Mouse (Mus musculus) embryonic facial prominence, embryonic 10.5 days (tissue): ENCODE results near the gene Lmnb2. TPM values are rescaled to one million over a fixed set of nuclear protein-coding genes. Genes with fewer than 3 reads are reported as not detected.

ENCODE experiments used
- DNase-seq: peaks from one replicate; pipeline ENCODE4 v3.0.0-alpha.2; 2017; ENCODE audit warnings: low spot score
- H3K27ac ChIP-seq: fragments of 300-500 bp; sonication (generic); replicated peaks from 2 replicates; pipeline ENCODE4 v1.5.1; 2016; ENCODE audit warnings: mild to moderate bottlenecking
- H3K27me3 ChIP-seq: fragments of 300-500 bp; sonication (generic); replicated peaks from 2 replicates; pipeline ENCODE4 v1.6.1; 2016; ENCODE audit warnings: low read depth, mild to moderate bottlenecking; ENCODE audit not compliant: poor library complexity, severe bottlenecking
- H3K36me3 ChIP-seq: fragments of 300-500 bp; sonication (generic); replicated peaks from 2 replicates; pipeline ENCODE4 v1.6.1; 2016; ENCODE audit warnings: mild to moderate bottlenecking, moderate library complexity
- H3K4me1 ChIP-seq: fragments of 300-500 bp; sonication (generic); 2 replicates; pipeline ENCODE4 v1.6.1; 2016
- H3K4me3 ChIP-seq: fragments of 300-500 bp; sonication (generic); 2 replicates; pipeline ENCODE4 v1.5.1; 2016; ENCODE audit warnings: mild to moderate bottlenecking, moderate library complexity
- H3K9me3 ChIP-seq: fragments of 300-500 bp; sonication (generic); 2 replicates; pipeline ENCODE4 v1.6.1; 2016; ENCODE audit warnings: mild to moderate bottlenecking
- WGBS: fragments of 180-500 bp; shearing (Covaris S2); methylation state at CpG from one replicate; pipeline ENCODE4 v1.1.7; 2016; 5-methylcytosine and 5-hydroxymethylcytosine counted together
- polyA plus RNA-seq: library from polyadenylated mRNA; unstranded; fragments of >200 nt; fragmentation: Nextera tagmentation; extraction: Ambion mirVana; gene quantifications from 2 replicates; pipeline ENCODE4 v1.2.1, GENCODE M21; 2016

The Lmnb2 gene
- polyA plus RNA-seq, 1 experiment from 2014 or later = 83.1 TPM

- DNase-seq = peak; percentile 98
- Histone ChIP-seq H3K27me3 (no peaks in the 10 kb centered on the region), H3K4me1 (peaks cover 55% of the 10 kb centered on the region), H3K36me3 (peaks cover 34% of the 10 kb centered on the region), H3K9me3 (no peaks in the 10 kb centered on the region), H3K27ac (peak within 1 kb of the TSS; percentile 91), H3K4me3 (peak within 1 kb of the TSS; percentile 100)
- under 1% methylated on average over 81 of the region's 81 CpGs for WGBS
These were observed 62.9 kb downstream of the Lmnb2 start, which contains the start of the genes Lsm7 and Sppl2b for GRCm38 (mm10) chr10:80854913-80855748. Lsm7 (minus strand) TSS chr10:80855209. Sppl2b (plus strand) TSS chr10:80855275.

Other genes with a start within 250 kb of the Lmnb2 start
- gene Mknk2, start 240.1 kb downstream of the Lmnb2 start, polyA plus RNA-seq = 118 and 119 TPM in 2 replicates
- gene Mob3a, start 216.3 kb downstream of the Lmnb2 start, polyA plus RNA-seq = 54.4 and 54.7 TPM in 2 replicates
- gene Izumo4, start 216.1 kb downstream of the Lmnb2 start, polyA plus RNA-seq = 10.5 and 10.8 TPM in 2 replicates
- gene Ap3d1, start 176.0 kb downstream of the Lmnb2 start, polyA plus RNA-seq = 60.5 and 61.5 TPM in 2 replicates
- 23.5 and 25.0 TPM in 2 replicates for gene Dot1l, start 163.0 kb downstream of the Lmnb2 start, polyA plus RNA-seq
- 114 and 127 TPM in 2 replicates for gene Sf3a2, start 120.0 kb downstream of the Lmnb2 start, polyA plus RNA-seq
- gene Plekhj1, start 119.6 kb downstream of the Lmnb2 start, polyA plus RNA-seq = 181 and 184 TPM in 2 replicates
- 0.11 and 0.17 TPM in 2 replicates for gene Amh, start 113.0 kb downstream of the Lmnb2 start, polyA plus RNA-seq
- gene Jsrp1, start 104.7 kb downstream of the Lmnb2 start, polyA plus RNA-seq = 0.26 and 0.52 TPM in 2 replicates
- gene Oaz1, start 91.6 kb downstream of the Lmnb2 start, polyA plus RNA-seq = 2,205 and 2,316 TPM in 2 replicates
- 1.3 and 1.6 TPM in 2 replicates for gene Lingo3, start 74.2 kb downstream of the Lmnb2 start, polyA plus RNA-seq
- 364 TPM in 2 replicates for gene Lsm7, start 63.0 kb downstream of the Lmnb2 start, polyA plus RNA-seq
- gene Sppl2b, start 63.0 kb downstream of the Lmnb2 start, polyA plus RNA-seq = 45.2 and 45.3 TPM in 2 replicates
- 0.06 and 0.10 TPM in 2 replicates for gene Tmprss9, start 46.4 kb downstream of the Lmnb2 start, polyA plus RNA-seq
- 349 and 359 TPM in 2 replicates for gene Timm13, start 17.3 kb downstream of the Lmnb2 start, polyA plus RNA-seq
- gene Gadd45b, start 11.8 kb upstream of the Lmnb2 start, polyA plus RNA-seq = 6.5 and 6.8 TPM in 2 replicates
- gene Gng7, start 96.7 kb upstream of the Lmnb2 start, polyA plus RNA-seq = 6.5 and 6.7 TPM in 2 replicates
- gene Diras1, start 107.4 kb upstream of the Lmnb2 start, polyA plus RNA-seq = 1.4 and 1.9 TPM in 2 replicates
- 14.0 and 16.9 TPM in 2 replicates for gene Slc39a3, start 119.2 kb upstream of the Lmnb2 start, polyA plus RNA-seq
- 289 and 290 TPM in 2 replicates for gene Sgta, start 141.9 kb upstream of the Lmnb2 start, polyA plus RNA-seq
- gene Thop1, start 151.8 kb upstream of the Lmnb2 start, polyA plus RNA-seq = 102 and 109 TPM in 2 replicates
- gene Creb3l3, start 180.6 kb upstream of the Lmnb2 start, polyA plus RNA-seq = 0.60 TPM in 1 of 2 replicates, not detected in the other
- 222 and 225 TPM in 2 replicates for gene Map2k2, start 187.7 kb upstream of the Lmnb2 start, polyA plus RNA-seq
- gene Zbtb7a, start 217.0 kb upstream of the Lmnb2 start, polyA plus RNA-seq = 10.4 and 11.7 TPM in 2 replicates
- gene Pias4, start 249.7 kb upstream of the Lmnb2 start, polyA plus RNA-seq = 62.2 and 66.3 TPM in 2 replicates